Comparison of ENCODE assay signal across 1 mouse cellular context in the genomic region with DNA sequence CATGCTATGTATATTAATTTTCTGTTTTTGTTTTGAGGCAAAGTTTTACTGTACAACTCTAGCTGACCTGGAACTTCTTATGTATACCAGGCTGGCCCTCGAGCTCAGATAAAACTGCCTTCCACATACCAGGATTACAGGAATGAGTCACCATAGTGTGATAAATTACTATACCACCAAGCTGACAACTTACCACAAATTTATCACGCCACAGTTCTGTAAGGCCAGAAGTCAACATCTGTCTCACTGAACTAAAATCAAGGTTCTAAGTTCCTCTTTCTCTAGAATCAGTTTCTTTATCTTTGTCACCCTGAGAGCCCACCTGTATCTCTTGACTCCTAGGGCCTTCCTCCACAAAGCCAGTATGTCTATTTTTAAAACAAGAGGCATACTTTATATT.
A peak's percentile ranks its signal among the peaks of the same experiment; 100 is the strongest.
TF ChIP-seq lines count a peak whose summit lies in the region.

No protein-coding gene starts in this region.

TF ChIP-seq in MEL, 35 proteins besides CTCF, POLR2A, EP300 and RAD21 (continued from another document):
- TF ChIP-seq UBTF (IDR thresholded peaks at IDR 0.05; ENCODE audit: borderline replicate concordance, insufficient read depth, low read depth, low read length) (no peak), MYC (IDR thresholded peaks at IDR 0.05; ENCODE audit: low read depth, low read length) (0 out of 2 replicates have a peak, but pooled peaks have one; percentile 42), MAZ (IDR thresholded peaks at IDR 0.05; ENCODE audit: low read depth, low read length) (no peak), TAL1 (IDR thresholded peaks at IDR 0.05; ENCODE audit: low read length) (peak; percentile 83), JUND (IDR thresholded peaks at IDR 0.05; ENCODE audit: low read depth, low read length) (peak; percentile 85), TBP (IDR thresholded peaks at IDR 0.05; ENCODE audit: low read depth, low read length) (no peak), ETS1 (IDR thresholded peaks at IDR 0.05; ENCODE audit: low read depth, low read length) (peak; percentile 78; the same call in 1 of the 2 replicates), ZMIZ1 (IDR thresholded peaks at IDR 0.05; ENCODE audit: low read depth, low read length) (no peak), GABPA (IDR thresholded peaks at IDR 0.05; ENCODE audit: low read depth, low read length) (no peak), ELF1 (IDR thresholded peaks at IDR 0.05; ENCODE audit: low read depth, low read length) (no peak), MYB (IDR thresholded peaks at IDR 0.05; ENCODE audit: low read depth, low read length) (no peak), NRF1 (IDR thresholded peaks at IDR 0.05; ENCODE audit: insufficient read depth, low read depth, low read length, poor library complexity, severe bottlenecking) (no peak), BHLHE40 (IDR thresholded peaks at IDR 0.05; ENCODE audit: borderline replicate concordance, low read depth, low read length) (peak; percentile 12; the same call in 1 of the 2 replicates), ZC3H11A (IDR thresholded peaks at IDR 0.05; ENCODE audit: low read depth, low read length) (no peak), CHD1 (IDR thresholded peaks at IDR 0.05; ENCODE audit: low read depth, low read length) (no peak), KAT2A (conservative IDR thresholded peaks at IDR 0.05; ENCODE audit: low read depth, low read length) (no peak), POLR2AphosphoS2 (IDR thresholded peaks at IDR 0.05; ENCODE audit: low read length) (no peak), ZNF384 (IDR thresholded peaks at IDR 0.05; ENCODE audit: low read depth, low read length) (no peak)
TF ChIP-seq in MEL: peak in this region for 8.
